Mouse (Mus musculus) lung, embryonic 14.5 days (tissue): ENCODE results near the gene Flrt1. TPM values are rescaled to one million over a fixed set of nuclear protein-coding genes. Genes with fewer than 3 reads are reported as not detected.

Experiments
- ATAC-seq: fragments of 200-750 bp; cut with Nextera tagmentation; 2 replicates; pipeline ENCODE4 v1.8.0; 2017; ENCODE audit warnings: mild to moderate bottlenecking, moderate TSS enrichment, moderate library complexity; ENCODE audit not compliant: insufficient read depth
- DNase-seq: peaks from one replicate; pipeline ENCODE4 v3.0.0-alpha.2; 2015
- H3K27ac ChIP-seq: fragments of 300-500 bp; sonication (generic); 2 replicates; pipeline ENCODE4 v1.5.1; 2014; ENCODE audit warnings: low read depth, mild to moderate bottlenecking, moderate library complexity
- H3K27me3 ChIP-seq: fragments of 300-500 bp; sonication (generic); 2 replicates; pipeline ENCODE4 v1.6.1; 2014; ENCODE audit warnings: low read length, control low read depth; ENCODE audit not compliant: insufficient read depth
- H3K36me3 ChIP-seq: fragments of 300-500 bp; sonication (generic); 2 replicates; pipeline ENCODE4 v1.6.1; 2014; ENCODE audit warnings: control low read depth; ENCODE audit not compliant: insufficient read depth
- H3K4me1 ChIP-seq: fragments of 300-500 bp; sonication (generic); 2 replicates; pipeline ENCODE4 v1.6.1; 2014; ENCODE audit warnings: antibody characterized with exemption, control low read depth; ENCODE audit not compliant: insufficient read depth
- H3K4me2 ChIP-seq: fragments of 300-500 bp; sonication (generic); 2 replicates; pipeline ENCODE4 v1.6.1; 2014; ENCODE audit warnings: mild to moderate bottlenecking
- H3K4me3 ChIP-seq: fragments of 300-500 bp; sonication (generic); 2 replicates; pipeline ENCODE4 v1.5.1; 2014; ENCODE audit warnings: low read depth, low read length
- H3K9ac ChIP-seq: fragments of 300-500 bp; sonication (generic); 2 replicates; pipeline ENCODE4 v1.6.1; 2014
- H3K9me3 ChIP-seq: fragments of 300-500 bp; sonication (generic); 2 replicates; pipeline ENCODE4 v1.6.1; 2016; ENCODE audit warnings: low read depth, low read length, control low read depth
- CTCF ChIP-seq: IDR thresholded peaks from 2 replicates; pipeline ENCODE4 v1.5.1; 2016; ENCODE audit warnings: antibody characterized with exemption, low read depth
- WGBS: fragments of 180-500 bp; shearing (Covaris S2); extraction: QIAGEN DNeasy Blood & Tissue Kit; methylation state at CpG from one replicate; pipeline ENCODE4 v1.1.7; 2014; 5-methylcytosine and 5-hydroxymethylcytosine counted together
- polyA plus RNA-seq: library from polyadenylated mRNA; unstranded; fragments of >200 nt; fragmentation: Nextera tagmentation; extraction: Ambion mirVana; gene quantifications from 2 replicates; pipeline ENCODE4 v1.2.1, GENCODE M21; 2014

Flrt1 gene
- 1.4 and 2.0 TPM in 2 replicates for polyA plus RNA-seq

- WGBS = 44% methylated on average over 9 of the region's 9 CpGs
- no peak within 1 kb of the TSS for H3K9ac ChIP-seq
- TF ChIP-seq CTCF = no peak
- ATAC-seq (no peak), DNase-seq (no peak)
- H3K4me2 ChIP-seq = no peak within 1 kb of the TSS
- no peak within 1 kb of the TSS for H3K4me3 ChIP-seq
- H3K27me3 ChIP-seq = no peaks in the 10 kb centered on the region
- H3K9me3 ChIP-seq = no peaks in the 10 kb centered on the region
- peaks cover 22% of the 10 kb centered on the region for H3K4me1 ChIP-seq
- H3K36me3 ChIP-seq = no peaks in the 10 kb centered on the region
- H3K27ac ChIP-seq = no peak within 1 kb of the TSS
Observed at GRCm38 (mm10) chr19:7105544-7105943, at the start of gene Flrt1. Gene Flrt1, minus strand, starts transcription at chr19:7105729.

- H3K9ac ChIP-seq = no peak overlapping the region
- DNase-seq = no peak
- H3K36me3 ChIP-seq = no peaks in the 10 kb centered on the region
- H3K4me1 ChIP-seq = peaks cover 3% of the 10 kb centered on the region; the same call in 1 of the 2 replicates
- no peak overlapping the region for H3K4me3 ChIP-seq
- no peak overlapping the region for H3K27ac ChIP-seq
- H3K9me3 ChIP-seq = no peaks in the 10 kb centered on the region
- H3K27me3 ChIP-seq = 0 out of 2 replicates have a peak, but pooled peaks cover 8% of the 10 kb centered on the region
- no peak overlapping the region for H3K4me2 ChIP-seq
- WGBS = 73% methylated on average over 6 of the region's 6 CpGs
- no peak for ATAC-seq
- TF ChIP-seq CTCF = no peak
Observed at GRCm38 (mm10) chr19:7155196-7155595, 49.7 kb upstream of the Flrt1 start.

- H3K27me3 ChIP-seq = 0 out of 2 replicates have a peak, but pooled peaks cover under 1% of the 10 kb centered on the region
- H3K9me3 ChIP-seq = no peaks in the 10 kb centered on the region
- no peak overlapping the region for H3K27ac ChIP-seq
- no peak overlapping the region for H3K4me2 ChIP-seq
- H3K4me3 ChIP-seq = no peak overlapping the region
- peak; percentile 35; the same call in 1 of the 2 replicates for ATAC-seq
- whole genome bisulfite sequencing = 28% methylated on average over 7 of the region's 7 CpGs
- peak; percentile 54 for DNase-seq
- no peak for TF ChIP-seq CTCF
- no peaks in the 10 kb centered on the region for H3K36me3 ChIP-seq
- no peak overlapping the region for H3K9ac ChIP-seq
- H3K4me1 ChIP-seq = peaks cover 6% of the 10 kb centered on the region
Observed at GRCm38 (mm10) chr19:7153232-7153631, 47.7 kb upstream of the Flrt1 start.

- peaks cover 6% of the 10 kb centered on the region for H3K4me1 ChIP-seq
- H3K9ac ChIP-seq = no peak overlapping the region
- WGBS = 86% methylated on average over 6 of the region's 6 CpGs
- no peaks in the 10 kb centered on the region for H3K9me3 ChIP-seq
- TF ChIP-seq CTCF = no peak
- H3K4me3 ChIP-seq = no peak overlapping the region
- H3K36me3 ChIP-seq = no peaks in the 10 kb centered on the region
- no peak overlapping the region for H3K27ac ChIP-seq
- H3K4me2 ChIP-seq = no peak overlapping the region
- DNase-seq = no peak
- ATAC-seq = no peak
- H3K27me3 ChIP-seq = no peaks in the 10 kb centered on the region
Observed at GRCm38 (mm10) chr19:7151927-7152653, 46.6 kb upstream of the Flrt1 start.

- no peak overlapping the region for H3K4me3 ChIP-seq
- 87% methylated on average over 7 of the region's 7 CpGs for WGBS
- no peaks in the 10 kb centered on the region for H3K36me3 ChIP-seq
- H3K27me3 ChIP-seq = no peaks in the 10 kb centered on the region
- peaks cover 6% of the 10 kb centered on the region for H3K4me1 ChIP-seq
- DNase-seq = no peak
- H3K9me3 ChIP-seq = no peaks in the 10 kb centered on the region
- ATAC-seq = no peak
- no peak overlapping the region for H3K27ac ChIP-seq
- TF ChIP-seq CTCF = no peak
- no peak overlapping the region for H3K9ac ChIP-seq
- no peak overlapping the region for H3K4me2 ChIP-seq
Observed at GRCm38 (mm10) chr19:7151300-7151926, 45.9 kb upstream of the Flrt1 start.

GRCm38 (mm10) chr19:7149158-7149685 lies 43.7 kb upstream of the Flrt1 start:
- TF ChIP-seq CTCF = no peak
- H3K9me3 ChIP-seq = no peaks in the 10 kb centered on the region
- H3K4me1 ChIP-seq = peaks cover 6% of the 10 kb centered on the region
- H3K27ac ChIP-seq = no peak overlapping the region
- no peak for DNase-seq
- WGBS = 74% methylated on average over 7 of the region's 7 CpGs
- no peak overlapping the region for H3K4me3 ChIP-seq
- no peak overlapping the region for H3K9ac ChIP-seq
- H3K4me2 ChIP-seq = no peak overlapping the region
- peaks cover 8% of the 10 kb centered on the region; the same call in 1 of the 2 replicates for H3K27me3 ChIP-seq
- H3K36me3 ChIP-seq = no peaks in the 10 kb centered on the region
- ATAC-seq = no peak

- WGBS = 64% methylated on average over 8 of the region's 8 CpGs
- DNase-seq (no peak), ATAC-seq (no peak)
- H3K9me3 ChIP-seq = no peaks in the 10 kb centered on the region
- no peak overlapping the region for H3K4me2 ChIP-seq
- H3K36me3 ChIP-seq = no peaks in the 10 kb centered on the region
- H3K4me1 ChIP-seq = peaks cover 12% of the 10 kb centered on the region
- H3K27ac ChIP-seq = no peak overlapping the region
- TF ChIP-seq CTCF = no peak
- peaks cover 9% of the 10 kb centered on the region; the same call in 1 of the 2 replicates for H3K27me3 ChIP-seq
- H3K9ac ChIP-seq = no peak overlapping the region
- no peak overlapping the region for H3K4me3 ChIP-seq
Observed at GRCm38 (mm10) chr19:7148541-7149085, 43.1 kb upstream of the Flrt1 start.
